Mouse (Mus musculus) embryo, embryonic 11.5 days (tissue): ENCODE data around the gene Atn1.

Experiments
- DNase-seq: peaks from one replicate; pipeline ENCODE4 v3.0.0-alpha.2; 2012; ENCODE audit warnings: low read depth, low spot score

Gene Atn1

DNA sequence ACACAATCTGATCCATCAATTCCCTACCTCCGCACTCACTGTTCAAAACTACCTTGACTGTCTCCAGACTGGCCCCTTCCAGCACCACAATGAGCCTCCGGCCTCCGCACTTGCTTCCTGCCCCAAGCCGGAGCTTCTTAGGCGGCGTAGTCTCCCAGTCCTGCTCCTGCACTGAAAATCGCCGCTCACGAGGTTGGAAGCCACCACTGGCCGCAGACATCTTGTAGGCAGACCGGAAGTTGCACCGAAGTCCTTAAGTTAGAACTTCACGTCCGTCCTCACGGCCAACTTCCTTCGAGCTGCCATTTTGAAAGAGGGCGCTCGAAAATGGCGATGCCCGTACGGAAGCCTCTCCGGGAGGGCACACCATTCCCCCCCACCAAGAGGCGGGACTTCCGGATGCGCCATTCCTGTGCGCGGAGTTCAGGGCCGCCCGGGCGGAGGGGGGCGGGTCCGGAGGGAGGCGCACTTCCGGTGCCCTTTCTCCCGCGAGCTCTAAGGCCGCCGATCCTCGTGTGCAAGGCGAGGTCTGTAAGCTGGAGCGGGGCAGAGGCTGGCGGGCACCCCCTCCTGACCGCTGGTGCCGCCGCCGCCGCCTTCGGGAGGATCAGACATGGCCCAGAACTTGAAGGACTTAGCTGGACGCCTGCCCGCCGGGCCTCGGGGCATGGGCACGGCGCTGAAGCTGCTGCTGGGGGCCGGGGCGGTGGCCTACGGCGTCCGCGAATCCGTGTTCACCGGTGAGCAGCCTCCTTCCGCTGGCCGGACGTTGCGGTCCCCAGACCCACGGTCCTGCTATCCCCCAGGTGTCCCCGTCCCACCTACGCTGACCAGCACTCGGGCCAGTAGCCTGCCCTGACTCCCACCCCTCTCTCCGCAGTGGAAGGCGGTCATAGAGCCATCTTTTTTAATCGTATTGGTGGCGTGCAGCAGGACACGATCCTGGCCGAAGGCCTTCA is 44.2 kb downstream of the Atn1 start, which contains the start of the genes Emg1 and Phb2:
Emg1 (minus strand) TSS at position 355 of the 959 bp plus-strand sequence.
Phb2 (plus strand) TSS at position 513 of the 959 bp plus-strand sequence.
- peak; percentile 96 for DNase-seq

DNA sequence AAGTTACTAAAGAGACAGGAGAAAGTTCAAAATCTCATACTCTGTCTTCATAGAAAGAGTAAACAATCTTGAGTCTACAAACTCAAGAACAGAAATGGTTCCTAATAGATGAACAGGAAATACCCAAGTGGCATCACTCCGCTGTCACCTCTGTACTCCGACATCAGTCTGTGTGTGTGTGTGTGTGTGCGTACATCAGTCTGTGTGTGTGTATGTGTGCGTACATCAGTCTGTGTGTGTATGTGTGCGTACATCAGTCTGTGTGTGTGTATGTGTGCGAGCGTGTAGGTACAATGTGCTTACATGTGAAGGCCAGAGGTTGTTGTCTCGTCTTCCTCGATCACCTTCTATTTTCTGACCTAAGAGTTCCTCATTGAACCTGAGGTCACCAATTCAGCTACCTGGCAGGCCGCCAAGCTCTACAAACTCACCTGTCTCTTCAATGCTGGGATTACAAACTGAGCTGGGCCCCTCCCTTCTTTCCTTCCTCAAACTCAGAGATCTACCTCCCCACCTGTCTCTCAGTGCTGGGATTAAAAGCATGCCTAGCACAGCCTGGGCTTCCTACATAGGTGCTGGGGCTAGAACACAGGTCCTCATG is 47.9 kb downstream of the Atn1 start:
- DNase-seq: no peak

DNA sequence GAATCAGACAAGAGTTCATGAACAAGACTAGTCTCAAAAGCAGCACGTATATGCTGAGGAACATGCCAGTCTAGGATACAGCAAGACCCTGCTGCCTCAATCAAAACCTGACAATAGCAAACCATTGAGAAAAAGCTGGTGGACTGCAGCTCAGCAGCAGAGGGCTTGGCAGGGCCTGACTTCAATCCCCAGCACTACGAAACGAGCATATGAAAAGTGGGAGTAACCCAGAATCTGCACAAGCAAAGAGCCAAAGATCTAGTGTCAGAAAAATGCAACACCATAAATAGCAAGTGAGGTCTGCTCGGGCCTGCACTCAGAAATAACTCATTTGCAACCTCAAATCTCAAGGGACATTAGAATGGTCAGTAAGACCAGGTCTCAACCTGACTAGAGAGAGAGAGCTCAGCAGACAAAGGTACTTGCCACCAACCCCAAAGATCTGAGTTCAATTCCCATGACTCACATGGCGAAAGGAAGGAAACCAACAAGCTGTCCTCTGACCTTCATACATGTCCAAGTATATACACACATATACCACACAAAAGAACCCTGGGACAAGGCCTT is 50.2 kb downstream of the Atn1 start:
- DNase-seq: no peak

DNA sequence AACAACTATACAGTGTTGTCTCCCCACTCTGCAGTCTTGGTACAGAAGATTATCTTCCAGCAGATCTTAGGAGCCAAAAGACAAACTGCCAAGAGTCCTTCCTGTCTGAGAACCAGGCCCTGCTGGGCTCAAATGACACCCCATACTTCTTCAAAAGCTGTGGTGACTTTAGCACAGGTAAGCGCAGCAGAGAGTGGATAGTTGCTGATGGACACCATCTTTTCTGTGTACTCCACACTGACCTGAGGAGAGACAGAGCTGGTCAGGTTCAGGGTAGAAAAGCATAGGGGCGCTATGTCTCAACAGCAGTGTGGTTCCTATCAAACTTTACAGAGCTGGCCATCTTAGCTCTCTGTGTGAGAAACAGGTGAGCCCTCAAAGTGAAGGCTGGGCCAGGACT is 51.9 kb downstream of the Atn1 start:
- DNase-seq: no peak

DNA sequence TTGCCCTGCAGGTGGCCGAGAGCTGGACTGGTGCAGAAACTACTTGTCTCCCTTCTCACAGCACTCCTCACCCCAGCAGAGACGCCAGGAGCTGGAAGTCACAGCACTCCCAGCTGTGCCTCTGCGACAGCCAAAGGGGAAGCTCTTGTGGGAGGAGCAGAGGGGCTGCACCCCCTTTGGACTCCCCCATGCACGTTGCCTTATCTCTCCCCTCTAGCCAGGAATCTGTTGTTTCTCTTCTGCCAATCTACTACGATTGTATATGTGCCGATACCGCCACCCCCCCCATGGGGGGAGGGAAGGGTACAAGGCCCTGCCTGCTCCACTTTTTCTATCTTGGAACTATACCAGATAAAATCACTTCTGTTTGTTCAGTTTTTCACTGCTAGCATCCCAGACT is 52.5 kb downstream of the Atn1 start:
- DNase-seq: no peak

DNA sequence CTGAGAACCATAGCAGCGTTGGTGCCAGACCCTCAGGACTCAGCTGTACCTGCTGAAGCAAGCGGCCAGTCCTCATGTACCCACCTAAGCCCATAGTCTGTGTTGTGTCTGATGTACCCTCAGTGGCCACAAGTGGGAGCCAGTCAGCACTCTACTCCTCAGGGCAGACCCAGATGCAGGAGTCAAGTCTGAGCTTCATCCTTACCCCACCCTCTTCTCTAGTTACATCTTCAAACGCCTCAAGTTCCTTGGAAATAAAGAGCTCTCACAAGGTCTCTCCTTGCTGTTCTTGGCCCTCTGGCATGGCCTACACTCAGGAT is 53.6 kb downstream of the Atn1 start:
- DNase-seq: peak; percentile 46

DNA sequence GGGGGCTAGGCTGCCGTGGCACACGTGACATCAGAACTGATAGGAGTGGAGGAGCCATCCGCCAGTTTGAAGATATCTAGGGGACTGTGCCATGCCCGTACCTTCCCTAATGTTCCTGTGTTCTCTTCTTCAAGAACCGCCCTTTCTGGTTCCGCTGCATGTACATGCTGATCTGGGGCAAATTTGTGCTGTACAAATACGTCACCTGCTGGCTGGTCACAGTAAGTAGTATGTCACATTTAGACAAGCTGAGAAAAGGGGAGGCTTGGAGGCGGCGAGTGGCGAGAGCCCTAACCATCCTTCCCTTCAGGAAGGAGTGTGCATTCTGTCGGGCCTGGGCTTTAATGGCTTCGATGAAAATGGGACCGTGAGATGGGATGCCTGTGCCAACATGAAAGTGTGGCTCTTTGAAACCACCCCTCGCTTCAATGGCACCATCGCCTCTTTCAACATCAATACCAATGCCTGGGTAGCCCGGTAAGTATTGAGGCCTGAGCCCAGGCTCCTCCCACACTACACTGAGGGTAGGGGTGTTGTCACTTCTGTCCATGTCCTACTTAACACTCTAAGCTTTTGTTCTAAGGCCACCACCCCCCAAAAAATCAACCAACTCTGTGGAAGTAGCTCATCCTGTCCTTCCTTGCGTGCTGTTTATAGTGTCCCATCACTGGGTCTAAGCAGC is 54.1 kb downstream of the Atn1 start:
- no peak for DNase-seq

DNA sequence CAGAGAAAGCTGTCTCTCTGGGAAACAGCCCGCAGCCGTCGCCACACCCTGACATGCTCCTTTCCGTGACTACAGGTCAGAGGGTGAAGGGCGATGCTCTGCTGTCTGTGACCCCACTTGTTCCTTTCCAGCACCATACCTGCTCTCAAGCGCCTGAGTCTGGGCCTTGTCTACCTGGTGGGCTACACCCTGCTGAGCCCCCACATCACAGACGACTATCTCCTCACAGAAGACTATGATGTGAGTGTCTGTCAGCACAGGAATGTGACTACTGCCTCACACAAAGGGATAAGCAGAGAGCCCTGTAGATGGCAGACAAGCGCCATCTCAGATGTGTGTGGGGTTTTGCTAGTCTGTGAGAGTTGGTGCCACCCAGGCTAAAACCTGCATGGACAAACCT is 55.0 kb downstream of the Atn1 start:
- no peak for DNase-seq

DNA sequence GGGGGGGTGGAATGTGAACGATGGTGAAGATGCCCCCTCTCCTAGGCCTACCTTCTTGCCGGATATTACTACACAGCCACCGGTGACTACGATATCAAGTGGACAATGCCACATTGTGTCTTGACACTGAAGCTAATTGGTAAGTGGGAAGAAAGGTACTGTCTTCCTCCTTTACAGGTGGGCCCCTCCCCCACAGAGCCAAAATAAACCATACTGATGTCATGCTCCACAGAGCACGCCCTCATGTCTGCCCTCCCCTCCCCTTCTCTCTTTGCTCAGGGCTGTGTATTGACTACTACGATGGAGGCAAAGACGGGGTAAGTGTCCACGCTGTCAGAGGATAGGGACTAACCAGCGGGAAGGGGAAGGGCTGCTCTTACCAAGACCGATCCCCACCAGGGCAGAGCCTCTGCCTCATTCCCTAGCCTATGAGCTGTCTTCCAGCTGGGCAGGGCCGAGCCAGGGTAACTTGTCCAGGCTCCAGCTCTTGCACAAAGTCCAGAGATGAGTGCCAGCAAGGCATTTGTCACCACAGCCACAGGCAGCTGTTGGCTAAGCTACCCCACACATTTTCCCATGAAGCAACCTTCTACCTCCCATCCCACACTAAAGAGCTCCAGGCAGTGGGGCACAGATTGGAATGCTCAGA is 56.2 kb downstream of the Atn1 start:
- DNase-seq: no peak

DNA sequence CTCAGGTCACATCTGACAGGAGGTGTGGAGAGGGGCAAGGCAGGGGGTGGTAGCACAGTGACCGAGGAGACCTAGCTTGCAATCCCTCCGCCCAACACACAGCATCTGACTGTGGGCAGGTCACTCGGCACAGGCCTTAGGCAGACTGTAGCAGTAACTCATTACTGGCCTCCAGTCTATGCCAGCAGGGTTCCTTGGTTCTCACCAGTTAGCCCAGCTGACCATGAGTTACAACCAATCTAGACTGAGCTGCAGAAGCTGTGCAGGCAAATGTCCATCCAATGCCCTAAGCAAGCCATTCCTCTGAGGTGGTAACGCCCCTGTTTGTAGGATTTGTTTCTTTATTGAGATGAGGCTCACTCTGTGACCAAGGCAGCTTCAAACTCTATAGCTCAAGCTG is 57.0 kb downstream of the Atn1 start:
- DNase-seq: no peak

DNA sequence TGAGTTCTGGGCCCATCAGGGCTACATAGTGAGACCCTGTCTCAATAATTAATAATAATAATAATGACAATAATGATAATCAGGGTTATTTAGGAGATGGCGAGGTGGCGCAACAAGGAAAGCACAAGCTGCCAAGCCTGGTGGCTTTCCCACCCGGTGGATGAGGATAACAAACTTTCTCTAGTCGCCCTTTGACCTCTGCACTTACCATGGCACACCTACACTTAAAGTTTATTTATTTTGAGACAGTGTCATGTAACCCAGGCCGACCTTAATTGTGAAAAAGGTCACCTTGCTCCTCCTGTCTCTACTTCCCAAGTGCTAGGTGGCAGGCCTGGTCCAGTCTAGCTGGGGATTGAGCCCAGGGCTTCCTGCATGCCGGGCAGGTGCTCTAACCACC is 57.6 kb downstream of the Atn1 start:
- no peak for DNase-seq

DNA sequence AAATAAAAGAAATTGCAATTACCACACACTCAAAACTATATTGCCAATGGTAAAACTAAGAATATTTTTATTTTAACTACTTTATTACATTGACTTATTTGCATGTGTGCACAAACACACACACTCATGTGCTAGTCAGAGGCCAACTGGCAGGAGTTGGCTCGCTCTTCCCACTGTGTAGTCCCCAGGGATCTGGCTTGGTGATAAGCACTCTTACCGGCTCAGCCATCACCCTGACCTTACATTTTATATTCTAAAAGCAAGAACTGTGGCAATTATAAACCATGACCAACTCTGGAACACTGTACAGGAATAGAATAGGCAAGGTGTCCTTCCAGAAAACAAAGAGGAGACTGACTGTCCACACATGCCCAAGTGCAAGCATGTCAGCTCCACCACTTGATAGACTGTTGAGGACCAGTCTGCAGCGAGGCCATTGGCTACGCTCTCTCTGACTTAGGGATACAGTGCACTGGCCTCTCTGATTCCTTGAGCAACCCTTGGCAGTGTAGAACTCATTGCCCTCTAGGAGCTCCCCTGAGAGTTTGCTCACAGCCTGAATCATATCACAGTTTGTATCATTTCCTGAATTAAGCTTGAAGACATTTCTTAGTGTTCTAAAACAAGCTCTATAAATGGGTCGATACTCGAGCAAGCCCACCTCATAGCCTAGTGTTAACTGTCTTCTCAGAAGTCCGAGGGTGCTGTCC is 59.7 kb downstream of the Atn1 start:
- no peak for DNase-seq

DNA sequence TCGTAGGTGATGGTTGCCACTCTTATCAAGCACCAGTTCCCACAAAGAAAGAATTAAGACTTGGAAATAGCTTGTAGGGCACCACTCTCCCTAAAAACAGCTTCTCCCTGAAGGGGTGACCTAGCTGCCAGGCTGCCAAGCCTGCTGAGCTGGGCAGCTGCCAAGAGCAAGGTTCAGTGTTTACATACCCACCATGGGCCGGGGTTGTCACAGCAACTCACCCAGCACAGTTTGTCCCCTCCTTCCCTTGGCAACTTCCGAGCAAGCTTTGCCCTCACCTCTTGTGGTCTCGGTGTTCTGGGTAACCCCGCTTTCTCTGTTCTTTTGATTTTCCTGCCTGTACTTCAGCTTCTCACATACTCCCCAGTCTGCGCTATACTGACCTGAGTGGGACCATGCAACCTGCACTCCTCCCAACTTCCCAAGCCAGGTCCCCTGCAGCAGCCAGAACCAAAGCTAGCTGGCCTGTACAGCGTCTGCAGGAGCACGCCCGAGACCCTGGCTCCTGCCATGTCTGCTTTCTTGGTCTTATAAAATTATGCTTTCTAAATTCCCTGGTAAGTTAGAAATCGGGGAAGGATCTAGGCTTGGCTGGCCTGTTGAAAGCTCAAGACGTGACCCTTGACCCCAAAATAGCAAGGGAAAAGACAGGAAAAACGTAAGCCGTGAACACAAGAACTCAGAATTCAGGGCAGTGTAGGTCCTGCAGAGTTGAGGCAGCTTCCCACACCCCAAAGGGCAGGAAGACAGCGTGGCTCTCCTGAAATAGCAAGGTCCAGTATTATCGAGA is 62.0 kb downstream of the Atn1 start:
- DNase-seq: no peak

DNA sequence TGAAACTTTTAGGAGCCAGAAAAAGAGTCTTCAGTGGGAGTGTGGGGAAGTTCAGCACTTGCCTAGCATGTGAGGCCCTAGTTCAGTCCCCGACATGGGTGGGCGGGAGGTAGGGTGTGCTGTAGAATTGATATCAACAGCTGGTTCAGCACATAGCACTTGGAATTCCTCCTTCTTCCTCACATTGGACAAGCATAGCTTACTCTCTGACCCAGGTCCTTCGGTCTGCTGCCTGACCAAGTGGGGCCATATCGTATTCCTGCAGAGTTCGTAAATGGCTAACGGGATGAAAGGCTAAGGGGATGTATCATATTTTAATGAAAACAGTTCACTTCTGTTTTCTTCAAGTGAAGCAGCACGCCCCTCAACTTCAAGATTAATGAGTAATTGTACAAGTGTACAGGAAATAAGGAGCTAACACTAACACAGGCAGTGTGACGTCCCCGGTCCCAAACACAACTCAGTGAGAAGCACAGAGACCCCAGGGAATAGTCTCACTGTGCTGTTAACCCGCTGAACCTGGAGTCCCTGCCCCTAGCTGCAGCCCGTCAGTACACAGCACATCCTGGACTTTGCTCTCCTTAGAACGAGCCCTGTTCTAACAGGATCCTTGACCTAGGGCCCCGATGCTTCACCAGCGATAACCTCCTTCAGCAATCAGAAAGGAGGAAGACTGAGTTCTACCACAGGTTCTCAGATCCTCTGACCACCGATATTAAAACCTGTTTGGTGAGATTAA is 62.9 kb downstream of the Atn1 start:
- DNase-seq: no peak
